Mouse (Mus musculus): ENCODE measurements around the gene Rinl.

Rinl gene

GRCm38 (mm10) chr7:28788307-28789195, at the start of gene Rinl:
Gene Rinl, plus strand, starts transcription at chr7:28788969.
- peak; percentile 84 to 89 for DNase-seq

- no peak for DNase-seq
These were observed 48.9 kb upstream of the Rinl start for GRCm38 (mm10) chr7:28739829-28740228.

- DNase-seq: no peak
These were observed 47.8 kb upstream of the Rinl start for GRCm38 (mm10) chr7:28740949-28741348.

- DNase-seq: no peak
These were observed 47.4 kb upstream of the Rinl start for GRCm38 (mm10) chr7:28741368-28741708.

- DNase-seq: peak; percentile 86 to 95
These were observed 46.9 kb upstream of the Rinl start, which contains the start of the genes Mrps12 and Sars2 for GRCm38 (mm10) chr7:28741709-28742438. Gene Mrps12, minus strand, starts transcription at chr7:28741820. Gene Sars2, plus strand, starts transcription at chr7:28741992.

GRCm38 (mm10) chr7:28749935-28750334, 38.8 kb upstream of the Rinl start:
- DNase-seq: no peak

GRCm38 (mm10) chr7:28756079-28756478, 32.7 kb upstream of the Rinl start, which contains the start of gene Ccer2:
Gene Ccer2, plus strand, starts transcription at chr7:28756174.
- no peak for DNase-seq

GRCm38 (mm10) chr7:28758623-28759022, 30.1 kb upstream of the Rinl start:
- DNase-seq: no peak

- DNase-seq: no peak
These were observed 26.9 kb upstream of the Rinl start for GRCm38 (mm10) chr7:28761907-28762306.

GRCm38 (mm10) chr7:28765211-28765610, 23.6 kb upstream of the Rinl start:
- DNase-seq: no peak

- peak; percentile 88 to 95 for DNase-seq
These were observed 22.4 kb upstream of the Rinl start, which contains the start of gene Sirt2 for GRCm38 (mm10) chr7:28766173-28766879. Gene Sirt2, plus strand, starts transcription at chr7:28766735.

GRCm38 (mm10) chr7:28766910-28767309, 21.9 kb upstream of the Rinl start:
- no peak for DNase-seq

GRCm38 (mm10) chr7:28767462-28767965, 21.3 kb upstream of the Rinl start, which contains the start of gene Nfkbib:
Gene Nfkbib, minus strand, starts transcription at chr7:28767512.
- DNase-seq: no peak

- no peak for DNase-seq
These were observed 19.3 kb upstream of the Rinl start for GRCm38 (mm10) chr7:28769414-28769958.

- no peak for DNase-seq
These were observed 18.5 kb upstream of the Rinl start for GRCm38 (mm10) chr7:28770309-28770708.

- DNase-seq: no peak
These were observed 16.9 kb upstream of the Rinl start for GRCm38 (mm10) chr7:28771867-28772266.

GRCm38 (mm10) chr7:28773163-28773562, 15.6 kb upstream of the Rinl start:
- no peak for DNase-seq

- DNase-seq: no peak
These were observed 14.6 kb upstream of the Rinl start for GRCm38 (mm10) chr7:28774164-28774563.

- DNase-seq: no peak
These were observed 13.6 kb upstream of the Rinl start for GRCm38 (mm10) chr7:28775129-28775528.

GRCm38 (mm10) chr7:28778825-28779224, 9.9 kb upstream of the Rinl start:
- DNase-seq: no peak

- peak; percentile 74 to 93 for DNase-seq
These were observed 8.6 kb upstream of the Rinl start for GRCm38 (mm10) chr7:28780067-28780658.

GRCm38 (mm10) chr7:28780857-28781256, 7.9 kb upstream of the Rinl start:
- DNase-seq: peak in 1 of 2 experiments; percentile 46
